Mouse (Mus musculus) adrenal gland, postnatal 25 days (tissue): ENCODE results near the gene Cldn14. TPM values are rescaled to one million over a fixed set of nuclear protein-coding genes. Genes with fewer than 3 reads are reported as not detected.
"Not testable (repeated sequence)": the region's sequence is repeated elsewhere in the genome, so short reads cannot be mapped to it uniquely, and the experiment has no call there.

Experiments
- DNase-seq: peaks from one replicate; pipeline ENCODE4 v3.0.0; 2021; ENCODE audit warnings: mixed read lengths
- total RNA-seq: library from RNA; stranded (reverse); gene quantifications from 2 replicates; pipeline ENCODE4 v1.2.3, GENCODE M21; 2021

Cldn14 gene
- total RNA-seq, 1 experiment from 2014 or later, result not detected

DNA sequence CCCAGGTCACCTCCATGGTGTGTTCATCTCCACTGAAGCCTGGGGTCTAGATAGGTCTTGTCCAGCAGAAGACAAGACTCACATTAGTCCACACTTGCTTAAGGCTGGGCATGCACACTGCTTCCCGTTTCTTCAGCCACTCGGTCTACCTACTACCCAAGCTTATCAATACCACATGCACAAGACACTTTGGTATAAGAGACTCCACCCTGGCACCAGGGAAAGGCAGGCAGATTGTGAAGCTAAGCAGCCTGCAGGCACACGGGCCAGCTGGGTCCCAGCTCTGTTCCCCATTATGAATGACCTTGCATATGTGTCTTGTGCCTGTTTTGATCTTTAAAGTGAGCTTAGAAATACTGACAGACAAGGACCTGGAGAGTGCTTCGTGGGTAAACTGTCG is 719 bp upstream of the Cldn14 start:
- no peak for DNase-seq

DNA sequence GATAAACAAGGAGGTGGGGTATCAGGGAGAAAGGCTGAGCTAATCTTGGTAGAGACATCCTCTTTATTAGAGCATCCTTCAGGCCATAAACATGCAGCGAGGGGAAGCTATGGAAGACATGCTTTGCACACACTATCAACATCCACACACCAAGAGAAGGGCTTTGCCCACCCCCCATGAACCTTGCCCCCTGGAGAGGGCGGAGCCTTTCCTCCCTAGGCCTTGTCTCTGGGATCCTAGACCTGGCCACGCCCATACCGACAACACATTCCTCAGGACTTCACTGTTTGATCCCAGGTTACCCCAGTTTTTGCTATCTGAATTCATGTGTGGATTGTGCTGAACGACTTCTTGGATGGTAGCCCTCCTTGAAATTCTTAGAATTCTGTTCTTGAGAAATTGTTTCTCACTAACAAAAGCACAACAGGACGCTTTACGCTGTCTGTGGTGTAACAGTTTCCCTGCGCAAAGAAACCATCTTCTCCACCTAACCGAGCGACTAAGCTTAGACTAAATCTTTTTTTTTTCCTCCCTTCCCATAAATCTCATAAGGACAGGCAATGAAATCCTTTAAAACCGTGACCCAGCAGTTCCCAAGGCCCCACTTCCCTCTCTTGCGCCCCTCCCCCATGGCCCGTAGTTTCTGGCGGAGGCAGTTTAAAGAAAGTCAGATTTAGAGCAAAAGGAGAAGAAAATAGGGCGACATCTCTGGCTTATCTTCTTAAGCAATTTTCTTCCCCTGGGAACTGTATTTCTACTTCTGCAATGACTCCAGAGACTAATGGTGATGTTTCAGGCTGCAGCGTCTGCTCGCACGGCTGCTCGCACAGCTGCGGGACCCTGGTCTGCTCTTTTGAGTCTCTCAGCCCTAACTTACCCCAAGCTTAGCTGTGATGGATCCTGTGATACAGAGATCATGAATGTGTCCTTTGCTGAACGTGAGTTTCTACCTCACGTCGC is 1.7 kb downstream of the Cldn14 start:
- no peak for DNase-seq

DNA sequence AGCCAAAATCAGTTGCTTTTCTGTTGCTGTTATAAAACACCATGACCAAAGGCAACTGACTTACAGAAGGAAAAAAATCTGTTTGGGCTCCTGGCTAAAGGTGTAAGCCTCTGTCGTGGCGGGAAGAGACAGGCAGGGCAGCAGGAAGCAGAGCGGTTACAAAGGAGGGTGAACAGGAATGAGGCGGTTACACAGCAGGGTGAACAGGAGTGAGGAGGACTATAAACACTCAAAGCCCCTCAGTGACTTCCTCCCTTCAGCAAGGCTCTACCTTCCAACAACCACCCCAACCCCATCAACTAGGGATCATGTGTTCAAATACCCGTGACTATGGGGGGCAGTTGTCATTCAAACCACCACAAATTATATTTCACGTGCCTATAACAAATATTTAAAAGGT is 5.2 kb downstream of the Cldn14 start:
- no peak for DNase-seq

DNA sequence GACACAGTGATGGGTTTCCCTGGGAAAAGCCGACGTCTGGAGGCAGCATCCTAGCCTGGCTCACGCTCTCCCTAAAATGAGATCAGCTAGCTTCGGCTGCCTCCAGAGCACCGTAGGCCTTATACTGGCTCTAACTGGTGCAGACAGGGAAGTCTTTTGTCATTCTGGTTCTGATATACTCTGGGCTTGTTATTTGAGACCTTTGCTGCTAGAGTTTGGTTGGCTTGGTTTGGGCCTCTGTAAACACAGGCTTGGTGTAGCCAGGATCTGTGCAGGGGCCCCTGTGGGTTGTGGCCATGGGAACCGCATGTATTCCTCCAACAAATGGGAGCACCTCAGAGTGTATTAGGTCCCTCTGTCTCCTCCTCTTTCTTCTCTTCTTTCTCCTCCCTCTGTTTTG is 7.3 kb downstream of the Cldn14 start:
- no peak for DNase-seq

DNA sequence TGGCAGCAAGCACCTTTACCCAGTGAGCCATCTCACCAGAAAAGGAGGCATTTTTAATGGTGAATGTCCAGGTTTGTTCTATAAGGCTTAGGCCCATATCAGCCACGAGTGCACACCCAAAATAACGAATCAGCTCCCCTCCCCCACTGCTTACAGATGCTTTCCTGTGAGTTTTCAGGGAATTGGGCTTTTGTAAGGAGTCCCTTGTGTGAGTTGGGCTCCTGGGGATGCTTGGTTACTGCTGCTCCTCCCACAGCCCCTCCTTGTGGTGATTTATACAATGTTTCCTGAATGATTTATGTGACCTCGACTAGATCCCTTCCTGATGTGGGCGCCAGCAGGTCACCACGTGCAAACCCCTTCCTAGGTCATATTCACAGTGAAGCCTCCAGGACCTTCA is 9.7 kb downstream of the Cldn14 start:
- DNase-seq, result no peak

DNA sequence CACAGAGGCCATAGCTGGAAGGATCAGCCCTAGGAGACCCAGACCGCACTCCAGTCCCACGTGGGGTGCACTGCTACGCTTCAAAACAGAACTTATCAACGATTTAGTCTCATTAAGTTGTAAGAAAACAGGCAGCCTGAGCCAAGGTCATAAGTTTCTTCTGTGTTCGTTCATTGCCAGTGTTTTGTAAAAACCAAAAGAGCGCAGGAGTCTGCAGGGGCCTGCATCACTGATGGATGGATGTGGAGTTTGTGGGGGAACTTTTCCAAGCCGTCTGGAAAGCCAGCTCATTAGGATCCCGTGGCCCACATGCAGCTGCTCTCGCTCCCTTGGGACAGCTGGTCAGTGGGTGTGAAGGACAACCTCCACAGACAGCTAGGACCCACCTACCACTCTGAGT is 25.1 kb downstream of the Cldn14 start:
- DNase-seq, result no peak

DNA sequence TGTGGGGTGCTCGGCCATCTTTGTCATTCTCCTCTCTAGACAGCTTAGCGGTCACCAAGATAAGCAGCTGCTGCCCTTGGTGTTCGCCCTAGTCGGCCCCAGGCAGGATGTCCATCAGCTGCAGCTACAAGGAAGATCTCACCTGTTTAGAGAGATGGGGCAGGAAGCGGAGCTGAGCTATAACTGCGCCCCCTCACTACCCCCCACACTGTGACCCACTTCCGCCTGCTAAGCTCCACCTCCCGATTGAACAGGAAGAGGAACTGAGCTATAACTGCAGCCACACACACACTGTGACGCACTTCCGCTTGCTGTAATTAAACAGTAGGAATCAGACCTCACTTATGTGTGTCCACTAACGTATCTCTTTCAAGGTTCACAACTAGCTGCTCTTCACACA is 26.3 kb downstream of the Cldn14 start:
- DNase-seq, result no peak

DNA sequence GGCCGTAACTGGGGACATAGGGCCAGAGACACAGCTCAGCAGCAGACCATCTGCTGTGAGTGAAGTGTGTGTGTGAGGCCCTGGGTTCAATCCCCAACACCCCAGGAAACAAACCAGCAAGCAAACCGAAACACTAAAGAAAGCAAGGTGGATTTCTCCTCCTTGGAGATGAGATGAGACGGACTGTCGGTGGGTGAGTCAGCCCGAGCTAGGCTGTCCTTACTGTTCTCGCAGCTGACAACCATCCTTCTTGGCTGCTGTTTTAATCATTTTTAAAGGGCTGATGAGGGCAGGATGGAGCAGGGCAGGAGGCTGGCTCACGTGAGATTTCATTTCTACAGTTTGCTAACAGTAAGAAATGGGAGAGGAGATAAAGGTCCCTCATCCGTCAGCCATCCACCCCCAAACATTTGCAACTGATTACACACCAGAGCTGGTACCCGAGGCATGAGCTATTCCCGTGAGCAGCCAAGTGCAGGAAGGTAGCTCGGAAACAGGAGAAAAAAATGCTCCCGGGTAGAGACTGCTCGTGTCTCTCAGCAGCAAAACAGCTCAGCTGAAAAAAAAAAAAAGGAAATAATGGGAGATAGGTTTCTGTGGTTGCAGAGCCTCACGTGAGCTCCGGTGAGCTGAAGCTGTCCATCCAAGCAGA is 27.3 kb downstream of the Cldn14 start:
- DNase-seq, result no peak

DNA sequence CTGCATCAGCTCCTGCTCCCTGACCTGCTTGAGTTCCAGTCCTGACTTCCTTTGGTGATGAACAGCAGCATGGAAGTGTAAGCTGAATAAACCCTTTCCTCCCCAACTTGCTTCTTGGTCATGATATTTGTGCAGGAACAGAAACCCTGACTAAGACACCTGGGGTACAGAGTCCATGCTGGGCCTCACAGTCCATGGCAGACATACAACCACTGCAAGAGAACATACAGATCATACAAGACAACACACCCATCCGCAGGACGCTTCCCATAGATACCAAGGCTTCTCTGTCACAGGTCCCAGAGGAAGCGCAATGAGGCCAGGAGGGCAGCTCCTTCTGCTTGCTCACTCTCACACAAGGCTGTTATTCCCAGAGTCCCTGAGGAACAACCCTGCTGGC is 28.3 kb downstream of the Cldn14 start:
- not testable (repeated sequence) for DNase-seq

DNA sequence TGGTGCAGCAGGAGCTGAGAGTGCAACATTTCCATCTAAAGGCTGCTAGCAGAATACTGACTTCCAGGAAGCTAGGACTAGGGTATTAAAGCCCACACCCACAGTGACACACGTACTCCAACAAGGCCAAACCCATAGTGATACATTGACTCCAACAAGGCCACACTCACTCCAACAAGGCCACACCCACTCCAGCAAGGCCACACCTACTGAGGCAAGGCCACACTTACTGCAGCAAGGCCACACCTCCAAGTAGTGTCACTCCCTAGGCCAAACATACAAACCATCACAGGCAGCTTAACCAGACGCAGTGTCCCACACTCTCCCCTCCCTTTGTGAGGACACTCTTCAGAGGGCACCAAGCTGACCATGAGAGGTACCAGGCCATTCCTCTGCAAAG is 29.3 kb downstream of the Cldn14 start:
- DNase-seq, result no peak

DNA sequence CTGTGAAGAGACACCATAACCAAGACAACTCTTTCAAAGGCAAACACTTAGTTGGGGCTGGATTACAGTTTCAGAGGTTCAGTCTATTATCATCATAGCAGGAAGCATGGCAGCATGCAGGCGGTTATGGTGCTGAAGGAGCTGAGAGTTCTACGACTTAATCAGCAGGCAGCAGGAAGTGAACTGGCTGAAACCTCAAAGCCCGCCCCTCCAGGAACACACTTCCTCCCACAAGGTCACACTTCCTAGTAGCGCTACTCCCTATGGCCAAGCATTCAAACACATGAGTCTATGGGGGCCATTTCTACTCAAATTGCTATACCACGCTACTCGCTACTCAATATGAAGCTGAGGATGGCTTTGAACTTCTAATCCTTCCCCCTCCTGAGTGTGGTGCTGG is 31.1 kb downstream of the Cldn14 start:
- DNase-seq, result no peak

DNA sequence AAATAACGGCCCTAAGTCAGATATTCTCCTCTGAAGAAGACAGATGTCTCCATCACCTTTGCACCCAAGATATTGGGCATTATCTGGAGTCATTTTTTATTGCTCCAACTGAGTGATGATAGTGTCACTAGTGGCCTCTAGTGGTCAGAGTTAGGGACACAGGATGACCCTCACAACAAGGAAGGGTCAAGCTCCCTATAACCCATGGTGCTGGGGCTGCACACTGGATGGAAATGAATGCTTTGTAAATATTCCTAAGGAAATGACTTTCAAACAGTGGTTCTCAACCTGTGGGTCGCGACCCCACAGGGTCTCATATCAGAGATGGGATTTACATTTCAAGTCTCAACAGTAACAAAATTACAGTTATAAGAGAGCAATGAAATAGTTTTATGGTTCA is 31.7 kb downstream of the Cldn14 start:
- DNase-seq, result no peak

DNA sequence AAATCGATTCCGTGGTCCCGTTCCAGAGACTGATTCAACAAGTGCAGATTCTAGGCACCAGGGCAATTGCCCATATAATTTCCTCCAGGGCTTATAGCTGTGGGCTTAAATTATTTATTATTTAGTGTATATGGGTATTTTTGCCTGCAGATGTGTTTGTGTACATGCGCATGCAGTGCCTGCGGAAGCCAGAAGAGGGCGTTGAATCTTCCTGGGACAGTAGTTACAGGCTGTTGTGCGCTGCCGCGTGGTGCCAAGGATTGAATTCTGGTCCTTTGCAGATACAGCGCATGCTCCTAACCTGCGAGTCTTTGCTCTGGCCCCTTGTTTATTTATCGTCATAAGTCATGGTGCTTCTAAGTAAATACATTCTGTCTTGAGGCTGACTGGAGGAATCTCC is 33.2 kb downstream of the Cldn14 start:
- DNase-seq, result no peak

DNA sequence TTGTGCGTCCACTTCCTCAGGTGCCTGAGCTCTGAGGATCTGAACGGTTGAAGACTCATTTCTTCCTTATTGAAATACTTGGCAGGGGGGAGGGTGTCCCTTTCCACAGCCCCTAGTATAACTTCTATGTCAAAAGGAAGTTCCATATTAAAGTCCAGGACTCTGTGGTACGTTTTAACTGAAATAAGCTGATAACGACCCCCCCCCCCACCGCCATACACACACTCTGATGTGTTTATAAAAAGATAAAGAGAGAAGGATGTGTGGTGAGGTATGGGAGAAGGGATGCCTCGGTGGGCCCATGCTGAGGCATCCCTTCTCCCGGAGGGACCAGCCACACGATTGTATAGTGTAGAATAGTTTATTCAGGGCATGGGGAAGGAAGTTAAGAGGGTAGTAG is 34.4 kb downstream of the Cldn14 start:
- DNase-seq, result no peak

DNA sequence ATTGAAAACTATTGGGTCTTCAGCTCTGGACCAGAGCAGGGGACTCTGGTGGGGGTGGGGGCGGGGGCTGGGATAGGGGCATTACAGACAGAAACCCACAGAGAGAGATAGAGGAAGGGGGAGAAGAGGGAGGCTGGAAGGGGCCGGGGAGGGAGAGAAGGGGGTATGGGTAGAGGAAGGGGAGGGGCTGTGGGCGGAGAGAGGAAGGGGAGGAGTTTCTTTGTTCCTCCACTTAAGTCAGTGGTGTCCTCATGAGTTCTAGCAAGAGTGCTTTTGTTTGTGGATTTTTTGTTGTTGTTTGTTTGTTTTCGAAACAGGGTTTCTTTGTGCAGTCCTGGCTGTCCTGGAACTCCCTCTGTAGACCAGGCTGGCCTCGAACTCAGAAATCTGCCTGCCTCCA is 35.1 kb downstream of the Cldn14 start:
- DNase-seq, result no peak

DNA sequence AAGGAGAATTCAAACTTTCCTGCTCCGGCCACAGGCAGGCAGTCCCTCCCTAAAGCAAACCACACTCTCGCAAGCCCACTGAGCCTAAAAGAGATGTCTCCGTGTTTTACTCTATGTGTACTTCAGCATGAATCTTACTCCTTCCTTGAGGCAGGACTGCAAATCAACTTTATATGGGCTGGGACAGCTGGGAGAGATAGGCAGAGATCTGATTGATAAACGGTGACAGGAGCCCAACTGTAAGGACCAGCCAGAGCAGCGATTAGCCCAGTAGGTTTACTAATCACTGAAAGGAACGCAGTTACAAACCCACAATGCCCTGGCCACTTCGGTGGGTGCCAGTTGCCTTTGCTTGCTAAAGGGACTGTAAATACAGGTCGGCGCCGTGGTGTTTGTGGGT is 35.5 kb downstream of the Cldn14 start:
- no peak for DNase-seq

DNA sequence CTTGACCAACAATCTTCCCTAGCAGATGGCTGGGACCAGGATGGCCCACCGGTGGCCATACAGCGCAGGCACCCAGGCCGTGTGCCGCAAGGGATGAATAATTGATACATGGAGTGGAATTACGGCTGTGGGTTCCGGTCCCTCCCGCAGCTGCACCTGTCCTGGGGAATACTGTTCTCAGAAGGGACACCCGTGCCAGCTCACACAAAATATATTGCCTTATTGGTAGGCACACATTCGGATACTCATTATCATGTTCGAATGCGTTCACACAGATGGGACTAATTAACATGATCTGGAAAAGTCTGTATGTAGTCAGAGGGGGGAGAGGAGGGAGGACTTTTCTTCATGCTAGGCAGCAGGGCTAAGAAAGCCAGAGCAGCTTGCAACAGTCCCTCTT is 37.6 kb downstream of the Cldn14 start:
- DNase-seq, result no peak

DNA sequence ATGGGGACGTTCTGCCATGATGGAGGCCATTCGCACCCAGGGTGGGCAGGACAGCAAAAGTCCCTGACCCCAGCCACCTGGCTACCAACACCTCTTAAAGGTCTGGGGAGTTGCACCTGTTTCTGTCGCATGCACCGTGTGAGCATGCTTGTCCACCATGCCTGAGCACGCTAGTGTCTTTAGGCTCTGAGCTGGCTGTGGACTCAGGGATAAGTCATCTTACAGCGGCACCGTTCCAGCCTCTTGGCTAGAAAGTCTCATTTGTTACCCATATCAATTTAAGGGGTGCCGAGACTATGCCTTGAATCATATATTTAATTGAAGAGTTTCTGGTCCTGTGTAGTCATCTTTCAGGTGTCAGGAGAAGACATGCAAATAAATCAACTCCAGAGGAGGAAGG is 40.7 kb downstream of the Cldn14 start:
- DNase-seq, result no peak

DNA sequence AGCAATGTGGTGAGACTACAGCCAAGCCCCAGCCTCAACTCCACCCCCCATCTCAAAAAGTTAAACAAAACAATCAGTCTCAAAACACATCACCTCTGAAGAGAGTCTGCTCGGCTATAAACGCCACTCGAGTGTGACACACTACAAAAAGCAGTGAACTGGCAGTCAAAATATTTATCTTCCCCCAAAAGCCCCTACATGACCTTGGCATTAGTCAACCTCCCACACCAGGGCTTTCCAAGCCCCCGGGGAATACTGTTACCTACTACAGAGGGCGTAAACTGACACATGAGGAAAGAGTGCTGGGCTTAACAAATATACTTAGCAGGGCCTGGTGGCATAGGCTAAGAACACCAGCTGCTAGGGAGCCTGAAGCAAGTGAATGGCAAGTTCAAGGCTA is 46.4 kb downstream of the Cldn14 start:
- no peak for DNase-seq

DNA sequence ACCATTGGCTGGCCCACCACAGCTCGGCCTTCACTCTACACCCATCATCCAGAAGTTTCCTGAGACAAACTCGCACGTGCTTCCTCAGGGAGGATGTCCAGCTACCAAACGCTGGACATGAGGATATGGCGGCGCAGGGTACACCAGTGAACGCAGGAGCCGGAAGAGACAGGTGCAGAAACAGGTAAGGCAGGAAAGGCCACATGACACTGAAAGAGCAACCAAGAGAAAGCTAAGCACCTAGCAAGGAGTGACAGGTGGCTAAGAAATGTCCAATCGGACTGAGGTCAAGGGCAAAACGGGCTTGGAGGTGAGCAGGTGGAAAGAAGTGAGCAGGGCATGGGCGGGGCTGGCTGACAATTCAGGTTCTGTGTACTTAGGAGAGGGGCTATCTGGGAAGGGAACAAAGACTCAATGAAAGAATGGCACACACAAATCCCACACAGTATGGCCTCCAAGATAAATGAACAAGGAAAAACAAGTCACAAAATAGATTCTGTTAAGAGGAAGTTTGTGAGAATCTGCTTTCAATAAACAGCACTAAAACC is 47.5 kb downstream of the Cldn14 start:
- no peak for DNase-seq

DNA sequence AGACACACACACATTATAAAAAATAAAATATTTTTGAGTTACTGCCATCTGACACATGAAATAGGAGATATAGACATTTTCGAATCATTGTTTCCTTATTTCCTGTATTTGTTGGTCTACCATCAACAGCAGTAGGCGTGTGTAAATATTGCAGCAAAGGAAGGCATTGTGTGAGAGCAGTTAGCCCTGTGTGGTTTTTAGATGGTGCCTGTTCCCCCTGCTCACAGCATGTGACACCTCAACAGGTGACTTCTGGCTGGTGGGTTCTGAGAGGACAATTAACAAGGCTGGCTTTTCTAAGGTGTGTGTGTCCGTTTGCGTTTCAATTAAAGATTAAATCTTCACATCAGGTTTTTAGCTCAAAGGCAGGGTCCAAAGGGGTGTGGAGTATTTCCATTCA is 48.1 kb downstream of the Cldn14 start:
- no peak for DNase-seq

DNA sequence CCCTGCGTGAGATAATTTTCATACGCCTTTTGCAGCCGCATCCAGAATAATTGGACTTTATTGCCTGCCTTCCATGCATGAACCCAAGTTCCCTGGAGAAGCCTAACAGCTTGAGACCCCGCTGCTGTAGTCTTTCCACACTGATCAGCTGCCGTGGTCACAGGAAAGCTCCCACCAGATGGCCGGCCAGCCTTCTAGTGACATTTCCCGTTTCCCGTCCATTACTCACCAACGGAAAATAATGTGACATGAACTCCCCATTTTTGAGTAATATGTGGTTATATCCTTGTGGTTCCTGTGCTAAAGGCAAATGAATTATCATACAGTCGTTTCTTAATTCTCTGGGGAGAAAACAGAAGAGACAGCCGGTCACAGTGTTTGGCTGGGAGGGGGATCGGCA is 51.2 kb downstream of the Cldn14 start:
- DNase-seq, result no peak

DNA sequence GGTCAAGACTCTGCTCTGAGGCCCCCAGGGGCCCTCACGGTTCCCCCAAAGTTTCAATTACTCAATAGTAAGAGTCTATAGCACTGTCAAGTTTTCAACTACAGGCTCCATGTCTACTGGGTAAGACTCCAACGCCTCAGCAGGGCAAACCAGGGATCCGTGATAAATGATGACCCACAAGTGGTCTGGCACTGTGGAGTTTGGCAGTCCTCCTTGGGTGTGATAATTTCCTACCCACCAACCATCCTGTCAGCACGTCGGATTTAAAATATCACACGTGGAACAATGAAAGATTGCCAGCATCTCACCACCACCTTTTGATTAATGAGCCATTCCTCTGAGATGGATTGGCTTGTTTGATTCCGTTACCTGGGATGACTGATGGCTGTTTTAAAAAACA is 51.7 kb downstream of the Cldn14 start:
- DNase-seq, result no peak

DNA sequence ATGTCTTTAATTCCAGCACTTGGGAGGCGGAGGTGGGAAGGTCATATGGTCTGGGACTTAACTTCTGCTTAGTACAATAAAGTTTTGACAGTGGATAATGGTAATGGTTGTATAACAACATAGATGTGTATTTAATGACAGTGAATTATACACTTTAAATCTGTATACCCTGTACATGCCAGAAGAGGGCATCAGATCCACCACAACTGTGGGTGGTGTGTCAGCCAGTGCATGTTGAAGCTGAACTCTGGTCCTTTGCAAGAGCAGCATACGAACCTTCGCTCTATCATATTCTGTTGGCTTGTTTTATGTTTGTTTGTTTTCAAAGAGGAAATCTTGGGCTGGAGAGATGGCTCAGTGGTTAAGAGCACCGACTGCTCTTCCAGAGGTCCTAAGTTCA is 61.2 kb downstream of the Cldn14 start:
- no peak for DNase-seq
